ENCODE assay signal across 18 mouse cellular contexts in the genomic region with DNA sequence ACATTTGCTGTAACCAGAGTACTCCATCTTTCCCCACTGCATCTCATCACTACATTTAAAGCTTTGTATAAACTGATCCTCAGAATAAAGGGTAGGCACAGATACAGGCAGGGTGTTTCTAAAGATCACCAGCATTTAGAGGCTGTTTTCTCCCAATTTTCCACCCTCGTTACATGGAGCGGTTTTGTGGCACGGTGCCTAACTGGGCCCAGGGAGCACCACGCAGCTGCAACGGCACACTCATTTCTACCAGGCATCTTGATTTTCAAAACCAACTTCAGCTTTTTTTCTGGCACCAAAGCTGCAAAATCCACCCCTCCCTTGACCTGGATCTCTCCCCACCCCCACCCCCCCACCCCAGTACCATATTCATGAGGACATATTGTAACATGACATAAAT.
DNase-seq lines count a peak whose midpoint lies in the region; ATAC-seq lines count a peak whose summit lies in the region.
"Had no signal": no experiment of that assay in that cellular context is flagged by ENCODE, and none has a peak within 500 bp of the region (broad histone marks: within the 10 kb centered on the region; RNA-seq: fewer than 3 reads in every experiment).

No protein-coding gene starts in this region.

- H3K4me1 ChIP-seq in forebrain, embryonic 14.5 days (ENCODE audit: control insufficient read depth, insufficient read depth, low read length), result peaks cover 23% of the 10 kb centered on the region
- H3K4me1 ChIP-seq in forebrain, embryonic 12.5 days, result peaks cover 30% of the 10 kb centered on the region
- peaks cover 26% of the 10 kb centered on the region for H3K4me1 ChIP-seq in embryonic facial prominence, embryonic 14.5 days (ENCODE audit: control insufficient read depth, insufficient read depth, low read length)

- peak; percentile 39 for DNase-seq in forebrain, embryonic 14.5 days (ENCODE audit: low spot score)
- peak; percentile 26 for DNase-seq in right cerebral cortex, postnatal 4 days
- DNase-seq in right cerebral cortex, postnatal 36 days (ENCODE audit: low spot score in 2 of 2), result no peak
- peak; percentile 41 for DNase-seq in embryonic facial prominence, embryonic 14.5 days (ENCODE audit: low spot score)
- DNase-seq: adrenal gland, adult 8-10 months; adrenal gland, postnatal 36 days; cerebellum, adult 11 months; cerebellum, adult 9-10 months; cerebellum, postnatal 36 days; gastrocnemius, postnatal 25 days; heart, postnatal 36 days; kidney, adult 2 months had no signal

- H3K4me2 ChIP-seq in forebrain, embryonic 14.5 days (ENCODE audit: low read length), result no peak overlapping the region
- no peak overlapping the region for H3K4me2 ChIP-seq in forebrain, embryonic 12.5 days
- H3K4me2 ChIP-seq in embryonic facial prominence, embryonic 14.5 days (ENCODE audit: low read depth, low read length), result no peak overlapping the region
- H3K4me2 ChIP-seq: heart, embryonic 13.5 days; hindbrain, embryonic 15.5 days had no signal

- no peaks in the 10 kb centered on the region for H3K27me3 ChIP-seq in forebrain, embryonic 14.5 days (replicated peaks; ENCODE audit: control insufficient read depth, insufficient read depth, low read length)
- H3K27me3 ChIP-seq in forebrain, embryonic 12.5 days, result no peaks in the 10 kb centered on the region
- no peaks in the 10 kb centered on the region for H3K27me3 ChIP-seq in embryonic facial prominence, embryonic 14.5 days (replicated peaks; ENCODE audit: control insufficient read depth, insufficient read depth, low read length)
- H3K27me3 ChIP-seq: heart, embryonic 13.5 days; hindbrain, embryonic 15.5 days had no signal

- H3K27ac ChIP-seq in forebrain, embryonic 14.5 days (ENCODE audit: low read depth, low read length), result no peak overlapping the region
- H3K27ac ChIP-seq in forebrain, embryonic 12.5 days, result no peak overlapping the region
- H3K27ac ChIP-seq in embryonic facial prominence, embryonic 14.5 days (replicated peaks; ENCODE audit: low read depth, low read length), result no peak overlapping the region
- H3K27ac ChIP-seq: heart, embryonic 13.5 days; hindbrain, embryonic 15.5 days had no signal

- no peak for ATAC-seq in forebrain, embryonic 14.5 days
- no peak for ATAC-seq in forebrain, embryonic 12.5 days (ENCODE audit: low FRiP score)
- ATAC-seq in embryonic facial prominence, embryonic 14.5 days (ENCODE audit: low read depth), result no peak
- no peak for ATAC-seq in monocyte, adult 5-6 weeks (replicated peaks; ENCODE audit: insufficient number of reproducible peaks, low FRiP score, low TSS enrichment, poor library complexity, severe bottlenecking)
- ATAC-seq: intestine, embryonic 16.5 days had no signal

- H3K36me3 ChIP-seq in forebrain, embryonic 14.5 days (ENCODE audit: control insufficient read depth, insufficient read depth, low read length), result no peaks in the 10 kb centered on the region
- H3K36me3 ChIP-seq in forebrain, embryonic 12.5 days (replicated peaks), result no peaks in the 10 kb centered on the region
- no peaks in the 10 kb centered on the region for H3K36me3 ChIP-seq in embryonic facial prominence, embryonic 14.5 days (ENCODE audit: control insufficient read depth, insufficient read depth, low read length)
- H3K36me3 ChIP-seq: G1E; heart, embryonic 13.5 days; hindbrain, embryonic 15.5 days had no signal

- no peak overlapping the region for H3K4me3 ChIP-seq in forebrain, embryonic 14.5 days (ENCODE audit: low read depth, low read length)
- no peak overlapping the region for H3K4me3 ChIP-seq in forebrain, embryonic 12.5 days (replicated peaks)
- H3K4me3 ChIP-seq in embryonic facial prominence, embryonic 14.5 days (ENCODE audit: low read depth, low read length), result no peak overlapping the region
- H3K4me3 ChIP-seq: heart, embryonic 13.5 days; hindbrain, embryonic 15.5 days had no signal

- WGBS in forebrain, embryonic 14.5 days, result 42% methylated on average over 5 of the region's 5 CpGs
- 79% methylated on average over 5 of the region's 5 CpGs for WGBS in forebrain, embryonic 12.5 days
- WGBS in embryonic facial prominence, embryonic 14.5 days, result 61% methylated on average over 5 of the region's 5 CpGs

- no peaks in the 10 kb centered on the region for H3K9me3 ChIP-seq in forebrain, embryonic 14.5 days (replicated peaks; ENCODE audit: control insufficient read depth, low read length)
- H3K9me3 ChIP-seq in forebrain, embryonic 12.5 days, result no peaks in the 10 kb centered on the region
- no peaks in the 10 kb centered on the region for H3K9me3 ChIP-seq in embryonic facial prominence, embryonic 14.5 days (ENCODE audit: control insufficient read depth, low read length)
- H3K9me3 ChIP-seq: heart, embryonic 13.5 days; hindbrain, embryonic 15.5 days had no signal

- H3K9ac ChIP-seq in forebrain, embryonic 14.5 days (ENCODE audit: low read length), result no peak overlapping the region
- H3K9ac ChIP-seq in forebrain, embryonic 12.5 days, result no peak overlapping the region
- H3K9ac ChIP-seq in embryonic facial prominence, embryonic 14.5 days (ENCODE audit: low read depth, low read length), result no peak overlapping the region
- H3K9ac ChIP-seq: heart, embryonic 13.5 days; hindbrain, embryonic 15.5 days had no signal

Comparison
In these comparisons a context has a peak if more than half of its experiments do, and no peak if none do; other contexts are left out.
1. DNase-seq: peak in forebrain, embryonic 14.5 days (single experiment), right cerebral cortex, postnatal 4 days (single experiment) and embryonic facial prominence, embryonic 14.5 days (single experiment); none in right cerebral cortex, postnatal 36 days (0 of 2).